Mouse (Mus musculus) CD4-positive, CD25-positive, alpha-beta regulatory T cell, adult 2 months (primary cell): ENCODE data around the gene 1190005I06Rik.

Experiments used
- DNase-seq: peaks from one replicate; pipeline ENCODE4 v3.0.0-alpha.2; 2012; ENCODE audit warnings: low read depth, low spot score

The 1190005I06Rik gene

GRCm38 (mm10) chr8:120647532-120647931, at the start of gene 1190005I06Rik:
Gene 1190005I06Rik, minus strand, starts transcription at chr8:120647632.
- DNase-seq = no peak

- no peak for DNase-seq
These were observed 49.1 kb upstream of the 1190005I06Rik start for GRCm38 (mm10) chr8:120696401-120697153.

DNA sequence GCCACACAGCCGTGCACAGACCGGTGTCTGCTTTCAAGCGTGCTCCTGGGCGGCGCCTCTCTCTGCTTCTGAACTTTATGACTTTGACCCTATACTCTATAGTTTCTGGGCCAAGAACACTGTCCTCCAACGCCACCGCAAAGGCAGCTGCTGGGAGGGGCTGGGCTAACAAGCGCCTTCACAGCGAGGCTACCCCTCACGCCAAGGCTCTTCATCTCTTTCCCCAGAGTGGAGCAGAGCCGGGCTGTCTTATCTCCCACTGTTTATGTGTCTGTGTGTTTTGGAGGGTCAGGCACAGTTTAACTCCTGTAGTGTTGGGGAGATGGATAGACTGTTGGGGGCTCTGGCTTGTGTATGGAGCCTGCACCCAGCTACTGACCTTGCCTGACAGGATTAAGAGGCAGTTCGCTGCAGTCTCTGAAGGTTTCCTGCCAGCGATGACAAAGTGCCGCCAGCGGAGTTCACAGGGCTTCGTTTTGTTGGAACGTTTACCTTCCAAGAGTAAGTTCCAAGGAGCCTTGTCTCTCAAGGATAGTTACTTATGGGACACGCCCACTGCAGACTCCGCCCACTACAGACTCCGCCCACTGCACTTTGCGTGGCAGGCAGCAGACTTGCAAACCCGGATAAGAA, 46.5 kb upstream of the 1190005I06Rik start:
- peak; percentile 68 for DNase-seq

- DNase-seq = no peak
These were observed 45.5 kb upstream of the 1190005I06Rik start for GRCm38 (mm10) chr8:120692934-120693333.

DNA sequence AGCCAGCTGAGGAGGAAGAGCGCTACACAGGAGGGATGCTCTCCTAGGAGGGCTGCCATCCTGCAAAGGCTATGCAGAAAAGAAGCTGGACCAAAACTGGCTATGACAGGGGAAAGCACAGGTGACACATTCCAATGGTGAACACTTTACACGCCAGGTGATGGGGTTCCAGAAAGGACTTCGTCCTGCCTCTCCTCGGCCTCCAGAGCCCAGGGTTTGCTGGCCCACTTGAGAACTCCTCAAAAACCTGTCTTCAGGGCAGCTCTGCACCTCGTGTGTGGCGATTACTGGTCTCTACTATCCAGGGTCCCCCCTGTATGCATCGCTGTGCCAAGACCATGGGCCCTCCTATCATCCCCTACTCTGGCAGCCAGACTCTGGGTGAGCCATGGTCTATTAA, 41.1 kb upstream of the 1190005I06Rik start:
- DNase-seq = no peak

- no peak for DNase-seq
These were observed 40.4 kb upstream of the 1190005I06Rik start for GRCm38 (mm10) chr8:120687786-120688185.

DNA sequence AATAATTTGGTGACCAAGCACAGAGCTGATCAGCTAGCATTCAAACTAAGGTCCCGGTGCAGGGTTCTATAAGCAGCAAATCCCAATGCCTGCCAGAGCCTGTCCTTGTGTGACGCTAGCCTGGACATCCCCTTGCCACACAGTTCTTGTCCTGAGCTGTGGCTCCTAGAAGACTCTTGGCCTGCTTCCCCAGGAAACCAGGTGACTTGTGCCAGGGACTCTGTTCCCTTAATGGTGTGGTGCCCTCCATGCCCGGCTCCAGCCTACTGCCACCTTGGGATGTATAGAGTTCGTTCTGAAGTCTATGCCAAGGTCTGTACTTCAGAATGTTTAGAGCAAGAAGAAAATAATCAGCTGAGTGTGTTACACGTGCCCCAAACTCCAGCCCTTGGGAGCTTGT, 39.1 kb upstream of the 1190005I06Rik start:
- DNase-seq = no peak

- no peak for DNase-seq
These were observed 38.6 kb upstream of the 1190005I06Rik start for GRCm38 (mm10) chr8:120686051-120686450.

DNA sequence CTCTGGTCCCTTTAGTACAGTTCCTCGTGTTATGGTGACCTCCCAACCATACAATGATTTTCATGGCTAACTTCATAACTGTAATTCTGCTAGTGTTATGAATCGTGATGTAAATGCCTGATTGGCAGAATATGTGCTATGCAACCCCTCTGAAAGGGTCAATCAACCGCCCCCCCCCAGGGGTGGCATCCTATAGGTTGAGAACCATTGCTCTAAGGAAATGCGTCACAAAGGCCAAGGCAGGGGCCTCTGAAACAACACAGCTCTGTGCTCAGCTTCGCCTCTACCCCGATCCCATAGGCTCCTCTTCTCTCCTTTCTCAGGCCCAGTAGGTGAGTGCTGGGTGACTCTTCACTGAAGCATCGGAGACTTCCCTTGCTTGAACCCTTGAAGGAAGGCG, 38.2 kb upstream of the 1190005I06Rik start:
- no peak for DNase-seq

DNA sequence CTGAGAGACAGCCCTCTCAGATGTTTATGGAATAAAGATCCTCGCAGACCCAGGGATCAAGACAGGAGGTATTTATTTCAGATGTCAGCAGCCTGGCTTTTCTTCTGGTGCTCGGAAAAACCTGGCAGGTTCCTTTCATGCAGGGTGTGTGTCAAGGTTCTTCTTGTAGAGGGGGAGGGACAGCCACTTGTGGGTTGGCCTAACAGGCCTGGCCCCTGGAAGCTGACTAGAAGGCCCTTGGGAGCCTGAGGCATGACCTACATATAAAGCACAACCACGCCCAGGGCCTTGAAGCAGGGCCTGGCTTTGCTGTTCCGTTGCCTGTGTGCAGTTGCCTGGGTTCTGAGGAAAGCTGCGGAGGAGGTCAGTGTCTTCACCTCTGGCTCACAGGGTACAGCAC, 37.7 kb upstream of the 1190005I06Rik start:
- no peak for DNase-seq

GRCm38 (mm10) chr8:120684082-120684481, 36.6 kb upstream of the 1190005I06Rik start:
- DNase-seq = no peak

GRCm38 (mm10) chr8:120683602-120684001, 36.2 kb upstream of the 1190005I06Rik start:
- peak; percentile 87 for DNase-seq

DNA sequence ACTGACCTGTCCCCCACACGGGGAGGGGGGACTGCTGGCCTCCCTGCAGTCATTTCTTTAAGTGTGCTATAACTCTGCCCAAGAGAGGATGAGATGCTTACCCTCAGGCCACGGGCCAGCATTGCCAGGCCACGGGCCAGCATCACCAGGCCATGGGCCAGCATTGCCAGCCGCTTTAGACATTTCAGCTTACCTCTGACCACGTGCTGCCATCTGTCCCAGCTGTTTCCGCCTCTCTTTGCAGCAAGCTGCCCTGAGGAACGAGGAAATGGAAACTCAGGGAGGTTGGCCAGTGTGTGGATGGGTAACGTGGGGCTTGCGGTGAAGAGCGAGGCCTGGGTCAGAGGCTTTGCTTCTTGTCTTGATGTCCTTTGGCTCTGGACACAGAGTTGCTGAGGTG, 33.7 kb upstream of the 1190005I06Rik start:
- no peak for DNase-seq

DNA sequence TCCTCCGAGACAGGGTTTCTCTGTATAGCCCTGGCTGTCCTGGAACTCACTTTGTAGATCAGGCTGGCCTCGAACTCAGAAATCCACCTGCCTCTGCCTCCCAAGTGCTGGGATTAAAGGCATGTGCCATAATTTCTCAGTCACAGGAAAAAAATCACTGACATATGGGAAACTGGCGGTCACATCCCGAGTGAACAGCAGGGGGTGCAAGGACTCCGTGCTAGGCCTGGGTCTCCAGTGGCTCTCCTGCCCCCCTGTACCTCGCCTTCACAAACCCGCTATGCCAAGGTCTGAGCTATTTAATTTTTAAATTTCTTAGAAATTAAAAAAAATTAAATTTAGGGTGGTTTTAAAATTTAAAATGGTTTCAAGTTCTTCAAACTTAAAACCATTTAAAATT, 33.0 kb upstream of the 1190005I06Rik start:
- peak; percentile 72 for DNase-seq

DNA sequence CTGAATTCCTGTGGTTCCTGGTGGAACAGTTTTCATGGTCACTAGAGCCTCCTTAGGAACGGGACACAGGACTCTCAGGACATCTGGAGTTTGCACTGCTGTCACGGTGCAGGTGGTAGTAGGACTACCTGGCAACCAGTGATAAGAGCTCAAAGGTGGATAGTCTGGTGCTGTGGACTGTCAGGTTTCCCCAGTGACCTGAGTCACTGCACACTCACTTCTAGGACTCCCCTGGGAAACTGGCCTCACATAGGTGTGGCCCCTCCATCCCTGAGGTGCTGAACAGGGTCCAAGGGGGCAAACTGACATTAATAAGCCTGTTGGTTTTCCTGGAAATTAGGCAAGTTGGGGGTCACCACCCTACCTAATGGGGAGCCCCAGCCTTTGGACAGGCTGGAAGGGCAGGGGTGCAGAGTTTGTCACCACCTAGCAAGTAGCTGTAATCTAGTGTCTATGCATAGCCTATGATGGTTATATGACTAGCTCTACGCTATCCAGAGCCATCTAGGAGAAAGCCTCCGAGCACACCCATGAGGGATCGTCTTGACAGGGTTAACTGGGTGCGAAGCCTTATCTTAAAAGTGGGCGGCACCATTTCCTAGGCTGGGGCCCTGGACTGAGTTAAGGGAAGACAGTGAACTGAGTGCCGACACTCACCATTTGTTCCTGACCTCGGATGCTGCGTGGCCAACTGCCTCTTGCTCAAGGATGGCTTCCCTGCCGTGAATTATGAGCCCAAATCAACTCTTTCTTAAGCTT, 32.4 kb upstream of the 1190005I06Rik start:
- DNase-seq = no peak

- peak; percentile 88 for DNase-seq
These were observed 31.0 kb upstream of the 1190005I06Rik start for GRCm38 (mm10) chr8:120678447-120678846.

GRCm38 (mm10) chr8:120675718-120676117, 28.3 kb upstream of the 1190005I06Rik start:
- DNase-seq = no peak

GRCm38 (mm10) chr8:120673298-120673697, 25.9 kb upstream of the 1190005I06Rik start:
- DNase-seq = no peak

- no peak for DNase-seq
These were observed 25.3 kb upstream of the 1190005I06Rik start for GRCm38 (mm10) chr8:120672626-120673229.

GRCm38 (mm10) chr8:120671775-120672174, 24.3 kb upstream of the 1190005I06Rik start:
- DNase-seq = no peak

DNA sequence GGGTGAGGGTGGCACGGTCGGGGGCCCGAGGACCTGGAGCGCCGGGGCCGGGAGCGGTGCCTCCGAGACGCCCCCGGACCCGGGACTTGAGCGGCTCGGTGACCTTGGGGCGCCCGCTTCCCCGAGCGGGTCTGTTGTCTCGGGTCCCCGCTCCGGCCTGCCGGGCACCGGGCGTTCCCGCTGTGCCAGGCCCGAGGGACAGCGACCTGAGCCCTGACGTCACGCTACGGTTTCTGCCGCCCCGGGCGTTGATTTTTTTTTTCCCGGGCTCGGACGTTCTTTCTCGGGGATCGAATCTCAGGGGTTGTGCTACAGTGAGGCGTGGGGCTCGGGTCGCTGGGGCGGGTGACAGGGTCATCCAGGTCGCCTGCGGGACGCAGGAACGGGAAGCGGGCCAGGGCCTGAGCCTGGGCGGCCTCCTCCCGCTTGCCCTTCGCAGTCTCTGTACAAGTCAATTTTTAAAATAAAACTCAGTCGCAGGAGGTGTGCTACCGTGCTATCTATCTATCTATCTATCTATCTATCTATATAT, 21.0 kb upstream of the 1190005I06Rik start, which contains the start of gene Emc8:
Gene Emc8, minus strand, starts transcription at position 200 of the 532 bp plus-strand sequence.
- DNase-seq = no peak
